Mouse (Mus musculus) heart, adult 9 months (tissue): ENCODE measurements around the gene 1810013L24Rik.
"Not testable (repeated sequence)": the region's sequence is repeated elsewhere in the genome, so short reads cannot be mapped to it uniquely, and the experiment has no call there.

ENCODE experiments used
- DNase-seq, 2 experiments: peaks; one replicate each; pipeline ENCODE4 v3.0.0; 2022; ENCODE audit warnings: low spot score in 2 of 2

Gene 1810013L24Rik

DNA sequence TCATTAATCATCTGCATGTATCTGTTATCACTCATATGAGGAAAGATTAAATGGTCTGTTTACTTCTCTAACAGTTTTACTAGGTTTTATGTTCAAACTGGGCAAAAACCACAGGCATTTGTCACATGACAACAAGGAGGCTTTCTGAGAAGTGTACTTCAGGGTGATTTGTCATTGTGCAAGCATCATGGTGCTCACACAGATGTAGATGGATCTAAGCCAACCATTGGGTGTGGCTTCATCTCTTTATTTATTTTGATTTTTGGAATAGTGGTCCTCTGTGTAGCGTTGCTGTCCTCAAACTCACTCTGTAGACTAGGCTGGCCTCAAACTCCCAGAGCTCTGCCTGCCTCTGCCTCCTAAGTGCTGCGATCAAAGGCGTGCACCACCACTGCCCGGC is 65.4 kb downstream of the 1810013L24Rik start:
- DNase-seq = no peak

DNA sequence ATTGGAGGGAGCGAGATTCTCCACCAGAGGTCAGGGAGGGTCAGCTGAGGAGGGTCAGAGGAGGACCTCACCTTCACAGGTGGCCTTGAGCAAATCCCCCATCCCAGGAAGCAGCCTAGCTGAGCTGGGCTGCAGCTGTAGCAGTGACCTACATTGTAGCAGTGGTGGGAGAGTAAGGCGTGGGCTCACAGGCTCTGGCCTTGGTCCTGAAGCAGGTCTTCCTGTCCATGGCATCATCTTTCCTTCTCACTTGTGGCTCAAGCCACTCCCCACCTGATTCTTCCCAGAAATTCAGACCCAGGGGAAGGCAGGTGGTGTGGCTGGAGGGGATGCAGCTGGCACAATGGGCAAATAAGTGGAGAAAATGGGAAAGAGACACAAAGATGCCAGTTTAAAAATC is 76.2 kb downstream of the 1810013L24Rik start:
- DNase-seq = not testable (repeated sequence)
